Mouse (Mus musculus) neural tube, embryonic 11.5 days (tissue): ENCODE measurements around the gene Diras2. TPM values are rescaled to one million over a fixed set of nuclear protein-coding genes. Genes with fewer than 3 reads are reported as not detected.
"Not testable (repeated sequence)": the region's sequence is repeated elsewhere in the genome, so short reads cannot be mapped to it uniquely, and the experiment has no call there.

ENCODE experiments used
- ATAC-seq: fragments of 200-750 bp; cut with Nextera tagmentation; 2 replicates; pipeline ENCODE4 v1.8.0; 2017; ENCODE audit warnings: moderate number of reproducible peaks, mild to moderate bottlenecking, moderate TSS enrichment, moderate library complexity; ENCODE audit not compliant: insufficient read depth, low FRiP score, low TSS enrichment
- DNase-seq: peaks from one replicate; pipeline ENCODE4 v3.0.0-alpha.2; 2015; ENCODE audit warnings: low spot score
- H3K27ac ChIP-seq: fragments of 300-500 bp; sonication (generic); 2 replicates; pipeline ENCODE4 v1.5.1; 2014; ENCODE audit warnings: low read depth, mild to moderate bottlenecking, low read length
- H3K27me3 ChIP-seq: fragments of 300-500 bp; sonication (generic); 2 replicates; pipeline ENCODE4 v1.6.1; 2014; ENCODE audit warnings: mild to moderate bottlenecking, low read length, mixed read lengths; ENCODE audit not compliant: control insufficient read depth, insufficient read depth
- H3K36me3 ChIP-seq: fragments of 300-500 bp; sonication (generic); 2 replicates; pipeline ENCODE4 v1.6.1; 2014; ENCODE audit warnings: mild to moderate bottlenecking, low read length, moderate library complexity, mixed read lengths; ENCODE audit not compliant: control insufficient read depth, insufficient read depth
- H3K4me1 ChIP-seq: fragments of 300-500 bp; sonication (generic); 2 replicates; pipeline ENCODE4 v1.6.1; 2014; ENCODE audit warnings: low read length, mixed read lengths; ENCODE audit not compliant: control insufficient read depth, insufficient read depth
- H3K4me2 ChIP-seq: fragments of 300-500 bp; sonication (generic); 2 replicates; pipeline ENCODE4 v1.6.1; 2014; ENCODE audit warnings: low read depth, mild to moderate bottlenecking, moderate library complexity
- H3K4me3 ChIP-seq: fragments of 300-500 bp; sonication (generic); 2 replicates; pipeline ENCODE4 v1.5.1; 2014; ENCODE audit warnings: low read depth, low read length
- H3K9ac ChIP-seq: fragments of 300-500 bp; sonication (generic); 2 replicates; pipeline ENCODE4 v1.6.1; 2014; ENCODE audit warnings: mild to moderate bottlenecking, low read length
- H3K9me3 ChIP-seq: fragments of 300-500 bp; sonication (generic); 2 replicates; pipeline ENCODE4 v1.6.1; 2016; ENCODE audit warnings: low read length; ENCODE audit not compliant: control insufficient read depth
- WGBS: fragments of 180-500 bp; shearing (Covaris S2); extraction: QIAGEN DNeasy Blood & Tissue Kit; methylation state at CpG from one replicate; pipeline ENCODE4 v1.1.7; 2014; 5-methylcytosine and 5-hydroxymethylcytosine counted together
- polyA plus RNA-seq: library from polyadenylated mRNA; unstranded; fragments of >200 nt; fragmentation: Nextera tagmentation; extraction: Ambion mirVana; gene quantifications from 2 replicates; pipeline ENCODE4 v1.2.1, GENCODE M21; 2014

Gene Diras2
- polyA plus RNA-seq, 1 experiment from 2014 or later = 0.15 TPM

- Histone ChIP-seq H3K36me3 (no peaks in the 10 kb centered on the region), H3K9ac (no peak overlapping the region), H3K4me1 (no peaks in the 10 kb centered on the region), H3K9me3 (no peaks in the 10 kb centered on the region), H3K4me2 (no peak overlapping the region), H3K27me3 (no peaks in the 10 kb centered on the region), H3K4me3 (no peak overlapping the region), H3K27ac (no peak overlapping the region)
- DNase-seq = no peak
- 85% methylated on average over 3 of the region's 3 CpGs for WGBS
- ATAC-seq = no peak
Observed at GRCm38 (mm10) chr13:52516051-52516450, 15.0 kb downstream of the Diras2 start.

- no peaks in the 10 kb centered on the region for H3K9me3 ChIP-seq
- no peak overlapping the region for H3K4me3 ChIP-seq
- no peak for ATAC-seq
- H3K9ac ChIP-seq = no peak overlapping the region
- 77% methylated on average over 3 of the region's 3 CpGs for WGBS
- H3K27ac ChIP-seq = no peak overlapping the region
- H3K36me3 ChIP-seq = no peaks in the 10 kb centered on the region
- no peaks in the 10 kb centered on the region for H3K4me1 ChIP-seq
- H3K4me2 ChIP-seq = no peak overlapping the region
- no peak for DNase-seq
- no peaks in the 10 kb centered on the region for H3K27me3 ChIP-seq
Observed at GRCm38 (mm10) chr13:52513554-52513953, 17.5 kb downstream of the Diras2 start.

GRCm38 (mm10) chr13:52512356-52512755 lies 18.7 kb downstream of the Diras2 start:
- Histone ChIP-seq H3K4me3 (no peak overlapping the region), H3K36me3 (no peaks in the 10 kb centered on the region), H3K9me3 (no peaks in the 10 kb centered on the region), H3K27ac (no peak overlapping the region), H3K27me3 (no peaks in the 10 kb centered on the region), H3K4me1 (no peaks in the 10 kb centered on the region), H3K4me2 (no peak overlapping the region), H3K9ac (no peak overlapping the region)
- 73% methylated on average over 5 of the region's 5 CpGs for WGBS
- no peak for DNase-seq
- ATAC-seq = no peak

- WGBS = 86% methylated on average over 4 of the region's 4 CpGs
- H3K4me2 ChIP-seq = no peak overlapping the region
- no peaks in the 10 kb centered on the region for H3K4me1 ChIP-seq
- ATAC-seq (no peak), DNase-seq (no peak)
- no peaks in the 10 kb centered on the region for H3K36me3 ChIP-seq
- no peaks in the 10 kb centered on the region for H3K27me3 ChIP-seq
- no peak overlapping the region for H3K9ac ChIP-seq
- H3K9me3 ChIP-seq = no peaks in the 10 kb centered on the region
- H3K4me3 ChIP-seq = no peak overlapping the region
- no peak overlapping the region for H3K27ac ChIP-seq
Observed at GRCm38 (mm10) chr13:52510172-52510880, 20.8 kb downstream of the Diras2 start.

- no peaks in the 10 kb centered on the region for H3K27me3 ChIP-seq
- DNase-seq = no peak
- no peak overlapping the region for H3K9ac ChIP-seq
- H3K4me1 ChIP-seq = no peaks in the 10 kb centered on the region
- no peak overlapping the region for H3K27ac ChIP-seq
- no peak for ATAC-seq
- no peaks in the 10 kb centered on the region for H3K9me3 ChIP-seq
- no peaks in the 10 kb centered on the region for H3K36me3 ChIP-seq
- no peak overlapping the region for H3K4me2 ChIP-seq
- WGBS = 90% methylated on average over 35 of the region's 35 CpGs
- H3K4me3 ChIP-seq = no peak overlapping the region
Observed at GRCm38 (mm10) chr13:52507460-52508293, 23.4 kb downstream of the Diras2 start.

GRCm38 (mm10) chr13:52506822-52507221 lies 24.3 kb downstream of the Diras2 start:
- WGBS = 86% methylated on average over 3 of the region's 3 CpGs
- not testable (repeated sequence) for H3K27ac ChIP-seq, H3K4me2 ChIP-seq, DNase-seq, H3K9ac ChIP-seq, H3K9me3 ChIP-seq, ATAC-seq, H3K4me1 ChIP-seq, H3K27me3 ChIP-seq, H3K36me3 ChIP-seq, H3K4me3 ChIP-seq

GRCm38 (mm10) chr13:52505683-52506285 lies 25.3 kb downstream of the Diras2 start:
- not testable (repeated sequence) for H3K9me3 ChIP-seq, ATAC-seq, DNase-seq, H3K9ac ChIP-seq, H3K27ac ChIP-seq, H3K4me1 ChIP-seq, H3K27me3 ChIP-seq, H3K4me2 ChIP-seq, H3K4me3 ChIP-seq, H3K36me3 ChIP-seq
- WGBS = 85% methylated on average over 5 of the region's 5 CpGs

GRCm38 (mm10) chr13:52501686-52502085 lies 29.4 kb downstream of the Diras2 start:
- Histone ChIP-seq H3K9ac (no peak overlapping the region), H3K27me3 (no peaks in the 10 kb centered on the region), H3K27ac (no peak overlapping the region), H3K4me3 (no peak overlapping the region), H3K36me3 (no peaks in the 10 kb centered on the region), H3K4me1 (no peaks in the 10 kb centered on the region), H3K4me2 (no peak overlapping the region), H3K9me3 (no peaks in the 10 kb centered on the region)
- no peak for DNase-seq
- ATAC-seq = no peak
- WGBS = 85% methylated on average over 8 of the region's 8 CpGs
